Mouse (Mus musculus): ENCODE results near the gene Olfr1446. TPM values are rescaled to one million over a fixed set of nuclear protein-coding genes. Genes with fewer than 3 reads are reported as not detected.

Olfr1446 gene
- total RNA-seq (2014; fragmentation: Nextera tagmentation) (not detected in 2 replicates), total RNA-seq (2017) (not detected in 2 replicates)

DNA sequence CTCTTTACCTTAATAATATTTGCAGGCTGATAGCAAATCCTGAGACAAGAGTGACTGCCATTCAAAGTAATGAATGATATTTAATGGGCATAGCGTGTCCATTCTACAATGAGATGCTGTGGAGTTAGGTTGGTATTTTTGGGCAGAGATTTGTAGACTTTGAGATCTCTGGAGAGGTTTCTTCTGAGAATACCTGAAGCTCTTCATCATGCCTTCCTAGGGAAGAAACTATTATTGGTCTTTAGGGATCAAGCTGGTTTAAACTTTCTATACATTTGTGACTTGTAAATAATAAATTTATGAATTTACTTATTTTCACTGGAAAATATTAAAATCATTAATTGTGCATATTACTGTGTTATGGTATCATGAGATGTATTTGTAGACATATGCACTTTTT, at the start of gene Olfr1446:
Gene Olfr1446 (minus strand): TSS at position 101 of the 400 bp plus-strand sequence.
- ATAC-seq (replicated peaks; ENCODE audit: low FRiP score, low TSS enrichment, poor library complexity, severe bottlenecking) = no peak

DNA sequence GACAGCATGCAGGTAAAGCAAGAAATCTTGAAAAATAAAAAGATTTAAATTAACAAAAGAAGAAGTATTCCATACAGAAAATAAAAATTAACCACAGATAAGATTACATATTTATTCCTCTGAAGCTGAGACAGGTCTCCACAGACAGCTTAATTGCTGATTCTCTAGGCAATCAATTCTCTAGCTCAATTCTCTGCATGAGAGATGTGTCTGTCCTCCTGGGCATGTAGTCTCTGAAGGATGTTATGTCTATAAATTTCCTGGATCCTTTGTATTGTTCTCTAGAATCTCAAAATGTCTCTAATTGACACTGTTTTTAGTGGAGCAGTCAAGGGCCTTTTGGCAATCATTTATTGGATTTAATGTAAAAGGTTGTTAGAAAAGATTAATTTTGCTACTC, 37.2 kb upstream of the Olfr1446 start, which contains the start of gene Olfr1449:
Gene Olfr1449 (plus strand): TSS at position 301 of the 400 bp plus-strand sequence.
- no peak for ATAC-seq (replicated peaks; ENCODE audit: low FRiP score, low TSS enrichment, poor library complexity, severe bottlenecking)

- ATAC-seq (replicated peaks; ENCODE audit: low FRiP score, low TSS enrichment, poor library complexity, severe bottlenecking) = no peak
Observed at GRCm38 (mm10) chr19:12924319-12924718, 31.0 kb upstream of the Olfr1446 start, which contains the start of gene Olfr1448. Gene Olfr1448, minus strand, starts transcription at chr19:12924419.

GRCm38 (mm10) chr19:12903643-12904042, 10.3 kb upstream of the Olfr1446 start, which contains the start of gene Olfr1447:
Gene Olfr1447, minus strand, starts transcription at chr19:12903743.
- no peak for ATAC-seq (replicated peaks; ENCODE audit: low FRiP score, low TSS enrichment, poor library complexity, severe bottlenecking)

GRCm38 (mm10) chr19:12883555-12883954, 9.8 kb downstream of the Olfr1446 start, which contains the start of gene Olfr1445:
Gene Olfr1445, plus strand, starts transcription at chr19:12883855.
- no peak for ATAC-seq (replicated peaks; ENCODE audit: low FRiP score, low TSS enrichment, poor library complexity, severe bottlenecking)

GRCm38 (mm10) chr19:12856983-12857382, 36.3 kb downstream of the Olfr1446 start, which contains the start of gene Olfr1444:
Gene Olfr1444, plus strand, starts transcription at chr19:12857283.
- no peak for ATAC-seq (replicated peaks; ENCODE audit: low FRiP score, low TSS enrichment, poor library complexity, severe bottlenecking)

- ATAC-seq (replicated peaks; ENCODE audit: low FRiP score, low TSS enrichment, poor library complexity, severe bottlenecking) = no peak
Observed at GRCm38 (mm10) chr19:12846382-12846781, 46.9 kb downstream of the Olfr1446 start, which contains the start of gene Gm5244. Gene Gm5244, plus strand, starts transcription at chr19:12846682.

- ATAC-seq (replicated peaks; ENCODE audit: low FRiP score, low TSS enrichment, poor library complexity, severe bottlenecking) = no peak
Observed at GRCm38 (mm10) chr19:12838507-12838906, 54.8 kb downstream of the Olfr1446 start.

Other genes starting within 250 kb of the Olfr1446 start
- not detected in 2 replicates for gene Olfr1442, start 223.1 kb downstream of the Olfr1446 start, total RNA-seq (2014; fragmentation: Nextera tagmentation)
- gene Olfr1442, start 223.1 kb downstream of the Olfr1446 start, total RNA-seq (2017) = not detected in 2 replicates
- gene Olfr1443, start 215.4 kb downstream of the Olfr1446 start, total RNA-seq (2014; fragmentation: Nextera tagmentation) = not detected in 2 replicates
- not detected in 2 replicates for gene Olfr1443, start 215.4 kb downstream of the Olfr1446 start, total RNA-seq (2017)
- gene Keg1, start 197.7 kb downstream of the Olfr1446 start, total RNA-seq (2014; fragmentation: Nextera tagmentation) = not detected in 2 replicates
- not detected in 2 replicates for gene Keg1, start 197.7 kb downstream of the Olfr1446 start, total RNA-seq (2017)
- 7.3 and 13.5 TPM in 2 replicates for gene Cntf, start 127.9 kb downstream of the Olfr1446 start, total RNA-seq (2014; fragmentation: Nextera tagmentation)
- 1.3 and 2.1 TPM in 2 replicates for gene Cntf, start 127.9 kb downstream of the Olfr1446 start, total RNA-seq (2017)
- gene Zfp91, start 97.4 kb downstream of the Olfr1446 start, total RNA-seq (2014; fragmentation: Nextera tagmentation) = 62.4 and 66.6 TPM in 2 replicates
- gene Zfp91, start 97.4 kb downstream of the Olfr1446 start, total RNA-seq (2017) = 105 and 123 TPM in 2 replicates
- gene Lpxn, start 97.3 kb downstream of the Olfr1446 start, total RNA-seq (2014; fragmentation: Nextera tagmentation) = 0.50 and 0.64 TPM in 2 replicates
- 0.80 and 3.6 TPM in 2 replicates for gene Lpxn, start 97.3 kb downstream of the Olfr1446 start, total RNA-seq (2017)
- gene Gm5244, start 46.8 kb downstream of the Olfr1446 start, total RNA-seq (2014; fragmentation: Nextera tagmentation) = not detected in 2 replicates
- not detected in 2 replicates for gene Gm5244, start 46.8 kb downstream of the Olfr1446 start, total RNA-seq (2017)
- not detected in 2 replicates for gene Olfr1444, start 36.2 kb downstream of the Olfr1446 start, total RNA-seq (2014; fragmentation: Nextera tagmentation)
- not detected in 2 replicates for gene Olfr1444, start 36.2 kb downstream of the Olfr1446 start, total RNA-seq (2017)
- gene Olfr1445, start 9.7 kb downstream of the Olfr1446 start, total RNA-seq (2014; fragmentation: Nextera tagmentation) = not detected in 2 replicates
- gene Olfr1445, start 9.7 kb downstream of the Olfr1446 start, total RNA-seq (2017) = not detected in 2 replicates
- not detected in 2 replicates for gene Olfr1447, start 10.2 kb upstream of the Olfr1446 start, total RNA-seq (2014; fragmentation: Nextera tagmentation)
- gene Olfr1447, start 10.2 kb upstream of the Olfr1446 start, total RNA-seq (2017) = not detected in 2 replicates
- not detected in 2 replicates for gene Olfr1448, start 30.9 kb upstream of the Olfr1446 start, total RNA-seq (2014; fragmentation: Nextera tagmentation)
- not detected in 2 replicates for gene Olfr1448, start 30.9 kb upstream of the Olfr1446 start, total RNA-seq (2017)
- not detected in 2 replicates for gene Olfr1449, start 37.3 kb upstream of the Olfr1446 start, total RNA-seq (2014; fragmentation: Nextera tagmentation)
- not detected in 2 replicates for gene Olfr1449, start 37.3 kb upstream of the Olfr1446 start, total RNA-seq (2017)
- not detected in 2 replicates for gene Olfr1450, start 56.7 kb upstream of the Olfr1446 start, total RNA-seq (2014; fragmentation: Nextera tagmentation)
- not detected in 2 replicates for gene Olfr1450, start 56.7 kb upstream of the Olfr1446 start, total RNA-seq (2017)
- not detected in 2 replicates for gene Olfr1451, start 101.5 kb upstream of the Olfr1446 start, total RNA-seq (2014; fragmentation: Nextera tagmentation)
- not detected in 2 replicates for gene Olfr1451, start 101.5 kb upstream of the Olfr1446 start, total RNA-seq (2017)
- not detected in 2 replicates for gene Olfr1453, start 134.8 kb upstream of the Olfr1446 start, total RNA-seq (2014; fragmentation: Nextera tagmentation)
- gene Olfr1453, start 134.8 kb upstream of the Olfr1446 start, total RNA-seq (2017) = not detected in 2 replicates
- not detected in 2 replicates for gene Olfr1454, start 167.1 kb upstream of the Olfr1446 start, total RNA-seq (2014; fragmentation: Nextera tagmentation)
- gene Olfr1454, start 167.1 kb upstream of the Olfr1446 start, total RNA-seq (2017) = not detected in 2 replicates
- not detected in 2 replicates for gene Olfr1457, start 204.4 kb upstream of the Olfr1446 start, total RNA-seq (2014; fragmentation: Nextera tagmentation)
- gene Olfr1457, start 204.4 kb upstream of the Olfr1446 start, total RNA-seq (2017) = not detected in 2 replicates
- gene Olfr1458, start 213.3 kb upstream of the Olfr1446 start, total RNA-seq (2014; fragmentation: Nextera tagmentation) = not detected in 2 replicates
- gene Olfr1458, start 213.3 kb upstream of the Olfr1446 start, total RNA-seq (2017) = not detected in 2 replicates

Measured in megakaryocyte-erythroid progenitor cell, adult 5-6 weeks (primary cell).